Mouse (Mus musculus) naive thymus-derived CD4-positive, alpha-beta T cell, adult 2 months (primary cell): ENCODE results near the gene Dlk2.

Experiments
- DNase-seq: peaks from one replicate; pipeline ENCODE4 v3.0.0-alpha.2; 2011; ENCODE audit warnings: low read depth

The Dlk2 gene

GRCm38 (mm10) chr17:46322046-46322823, 25.0 kb downstream of the Dlk2 start:
- no peak for DNase-seq

GRCm38 (mm10) chr17:46327413-46327905, 30.2 kb downstream of the Dlk2 start:
- no peak for DNase-seq

GRCm38 (mm10) chr17:46327906-46328534, 30.8 kb downstream of the Dlk2 start, which contains the start of gene Abcc10:
Gene Abcc10, minus strand, starts transcription at chr17:46328352.
- DNase-seq: peak; percentile 98

- no peak for DNase-seq
Observed at GRCm38 (mm10) chr17:46328723-46329122, 31.5 kb downstream of the Dlk2 start.

GRCm38 (mm10) chr17:46336475-46336874, 39.3 kb downstream of the Dlk2 start:
- DNase-seq: peak; percentile 43

GRCm38 (mm10) chr17:46341208-46341607, 44.0 kb downstream of the Dlk2 start:
- no peak for DNase-seq

- DNase-seq: no peak
Observed at GRCm38 (mm10) chr17:46351026-46351700, 53.9 kb downstream of the Dlk2 start.
